Mouse (Mus musculus) NIH3T3 (cell line): Measurements from ENCODE around the gene Eftud2.
A peak's percentile ranks its signal among the peaks of the same experiment; 100 is the strongest.

ENCODE experiments used
- DNase-seq: peaks from one replicate; pipeline ENCODE4 v3.0.0-alpha.2; 2012; ENCODE audit warnings: low read depth

Eftud2 gene

GRCm38 (mm10) chr11:102879558-102879957, 1.2 kb downstream of the Eftud2 start:
- DNase-seq = no peak

DNA sequence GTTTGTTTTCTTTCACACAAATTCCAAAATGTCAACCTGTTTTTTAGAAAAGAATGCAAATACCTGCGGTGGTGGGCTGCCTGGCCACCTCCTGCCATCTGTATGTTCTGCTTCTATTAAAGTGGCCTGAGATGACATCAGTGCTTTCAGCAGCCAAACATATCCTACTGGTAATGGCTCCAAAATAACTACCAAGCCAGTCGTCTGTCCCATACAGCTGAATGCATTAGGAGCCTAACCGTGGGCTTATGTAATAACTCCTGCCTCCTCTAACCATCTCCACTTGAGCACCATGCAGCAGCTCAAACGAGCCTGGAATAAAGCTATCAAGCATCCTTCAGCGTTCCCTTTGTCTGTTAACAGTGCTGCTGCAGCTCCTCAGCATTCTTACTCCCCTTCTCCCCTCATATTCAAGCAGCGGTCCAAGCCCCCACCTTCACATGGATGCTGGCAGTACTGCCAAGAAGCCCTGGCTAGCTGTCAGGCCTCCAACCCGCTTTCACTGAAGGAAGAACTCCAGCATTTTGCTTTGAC, 5.9 kb downstream of the Eftud2 start:
- DNase-seq = no peak

- peak; percentile 93 for DNase-seq
Measured at GRCm38 (mm10) chr11:102864272-102864671, 16.5 kb downstream of the Eftud2 start.

GRCm38 (mm10) chr11:102859933-102860332, 20.9 kb downstream of the Eftud2 start:
- DNase-seq = no peak

GRCm38 (mm10) chr11:102858951-102859350, 21.8 kb downstream of the Eftud2 start:
- no peak for DNase-seq

DNA sequence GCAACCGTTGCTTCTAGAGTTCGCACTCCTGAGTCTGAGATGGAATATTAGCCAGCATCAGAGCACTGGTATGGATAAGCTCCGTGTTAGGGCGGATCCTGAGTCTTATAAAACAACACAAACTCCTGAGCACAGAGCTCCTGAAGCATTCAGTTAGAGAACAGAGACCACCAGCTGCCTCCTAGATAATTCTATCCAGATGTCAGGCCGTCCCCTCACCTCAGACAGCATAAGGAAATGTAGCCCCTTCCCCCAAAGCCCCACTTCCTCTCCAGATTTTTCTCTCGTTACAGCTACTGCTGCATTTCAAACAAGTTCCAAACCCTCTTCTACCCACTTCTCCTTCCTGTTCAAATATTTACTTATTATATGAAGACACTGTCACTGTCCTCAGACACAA, 24.8 kb downstream of the Eftud2 start:
- no peak for DNase-seq

- peak; percentile 36 for DNase-seq
Measured at GRCm38 (mm10) chr11:102853760-102854159, 27.0 kb downstream of the Eftud2 start.

- DNase-seq = peak; percentile 80
Measured at GRCm38 (mm10) chr11:102851883-102852282, 28.9 kb downstream of the Eftud2 start.

DNA sequence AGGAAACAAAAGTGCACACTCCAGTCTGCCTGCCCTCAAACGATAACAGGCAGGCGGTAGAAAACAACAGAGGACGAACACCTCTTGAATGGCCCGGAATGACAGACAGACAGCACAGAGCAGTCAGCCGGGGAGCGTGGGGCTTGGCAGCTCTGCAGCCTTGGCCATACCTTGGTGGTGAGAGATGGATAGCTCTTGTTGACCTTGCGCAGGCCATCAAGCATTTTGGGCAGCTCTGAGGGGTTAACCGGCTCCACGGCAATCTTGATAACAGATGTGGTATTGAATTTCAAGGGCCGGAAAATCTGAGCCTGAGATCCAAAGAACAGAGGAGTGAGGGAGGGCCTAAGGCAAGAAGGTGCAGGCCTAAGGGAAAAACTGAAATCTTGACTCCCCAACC, 34.9 kb downstream of the Eftud2 start:
- no peak for DNase-seq

- no peak for DNase-seq
Measured at GRCm38 (mm10) chr11:102838616-102839150, 42.1 kb downstream of the Eftud2 start.

- DNase-seq = no peak
Measured at GRCm38 (mm10) chr11:102838126-102838525, 42.7 kb downstream of the Eftud2 start.

GRCm38 (mm10) chr11:102837385-102837784, 43.4 kb downstream of the Eftud2 start:
- DNase-seq = no peak

DNA sequence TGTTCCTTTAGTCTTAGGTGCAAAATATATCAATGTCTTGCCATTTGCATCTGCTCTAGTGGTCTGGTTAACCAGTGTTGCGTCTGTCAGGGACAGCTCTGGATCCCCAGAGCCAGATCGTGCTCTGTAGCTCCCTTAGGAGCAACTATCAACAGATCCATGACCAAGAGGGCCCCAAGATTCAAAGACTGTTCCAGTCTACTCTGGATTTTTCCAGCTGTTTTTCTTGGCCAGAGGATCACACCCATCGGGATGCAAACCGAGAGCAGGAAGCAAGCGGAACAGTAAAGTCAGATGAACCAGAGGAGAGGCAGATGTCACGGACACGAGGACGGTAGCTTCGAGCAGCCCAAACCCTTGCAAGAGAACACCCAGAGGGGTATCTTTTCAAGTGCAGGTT, 44.6 kb downstream of the Eftud2 start:
- DNase-seq = no peak

- DNase-seq = no peak
Measured at GRCm38 (mm10) chr11:102835549-102835948, 45.2 kb downstream of the Eftud2 start, which contains the start of gene Higd1b. Gene Higd1b, plus strand, starts transcription at chr11:102835849.

DNA sequence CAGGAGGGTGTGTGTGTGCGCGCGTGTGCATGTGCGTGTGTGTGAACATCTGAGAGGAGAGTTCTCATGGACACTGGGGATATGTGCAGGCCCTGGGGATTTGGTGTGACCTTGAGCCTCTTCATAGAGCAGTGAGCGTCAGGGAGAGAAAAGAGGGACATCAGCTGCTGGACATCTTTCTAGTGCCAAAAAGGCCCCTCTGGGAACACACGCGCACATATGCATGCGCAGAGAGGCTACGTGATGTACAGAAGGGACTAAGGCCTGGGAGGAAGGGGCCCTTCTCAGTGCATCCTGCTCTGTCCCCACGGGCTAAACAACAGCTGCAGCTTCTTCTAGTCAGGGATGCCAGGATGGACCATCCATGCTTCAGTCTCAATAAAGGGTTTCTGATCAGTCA, 46.6 kb downstream of the Eftud2 start:
- DNase-seq = no peak

GRCm38 (mm10) chr11:102832700-102833297, 48.0 kb downstream of the Eftud2 start:
- no peak for DNase-seq

DNA sequence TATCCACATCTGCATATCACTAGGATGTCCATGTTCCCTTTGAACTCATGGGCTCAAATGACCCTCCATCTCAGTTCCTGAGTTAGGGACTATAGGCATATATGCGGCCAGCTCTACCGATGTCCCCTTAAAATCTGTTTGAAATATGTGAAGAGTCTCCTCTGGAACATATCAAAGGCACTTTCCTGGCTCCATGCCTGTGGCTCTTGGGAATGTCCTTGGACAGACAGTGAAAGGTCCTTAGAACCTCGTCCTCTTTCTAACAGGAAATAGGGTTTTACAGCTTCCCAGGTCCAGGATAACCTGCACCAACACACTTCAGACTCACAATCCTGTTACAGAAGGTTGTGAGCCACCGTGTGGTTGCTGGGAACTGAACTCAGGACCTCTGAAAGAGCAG, 50.5 kb downstream of the Eftud2 start:
- DNase-seq = no peak

GRCm38 (mm10) chr11:102827097-102827496, 53.7 kb downstream of the Eftud2 start:
- DNase-seq = no peak

- DNase-seq = no peak
Measured at GRCm38 (mm10) chr11:102826476-102826875, 54.3 kb downstream of the Eftud2 start.

GRCm38 (mm10) chr11:102821231-102821630, 59.6 kb downstream of the Eftud2 start:
- no peak for DNase-seq

DNA sequence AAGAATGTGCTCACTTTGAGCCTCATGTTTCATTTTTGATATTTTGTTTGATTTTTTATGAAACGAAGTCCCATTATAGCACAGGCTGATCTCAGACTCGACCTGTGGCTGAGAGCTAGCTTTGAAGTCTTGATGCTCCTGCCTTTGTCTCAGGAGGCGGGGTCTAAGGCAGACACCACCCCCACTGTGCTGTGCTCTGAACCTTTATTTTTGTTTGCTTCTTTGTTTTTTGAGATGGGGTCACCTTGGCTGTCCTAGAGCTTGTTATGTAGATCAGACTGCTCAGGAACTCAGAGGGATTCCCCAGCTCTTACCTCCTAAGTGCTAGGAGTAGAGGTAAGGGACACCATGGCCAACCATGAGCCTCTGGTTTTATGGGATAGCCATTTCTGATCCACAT, 60.4 kb downstream of the Eftud2 start:
- no peak for DNase-seq

GRCm38 (mm10) chr11:102819783-102820385, 60.9 kb downstream of the Eftud2 start:
- no peak for DNase-seq

DNA sequence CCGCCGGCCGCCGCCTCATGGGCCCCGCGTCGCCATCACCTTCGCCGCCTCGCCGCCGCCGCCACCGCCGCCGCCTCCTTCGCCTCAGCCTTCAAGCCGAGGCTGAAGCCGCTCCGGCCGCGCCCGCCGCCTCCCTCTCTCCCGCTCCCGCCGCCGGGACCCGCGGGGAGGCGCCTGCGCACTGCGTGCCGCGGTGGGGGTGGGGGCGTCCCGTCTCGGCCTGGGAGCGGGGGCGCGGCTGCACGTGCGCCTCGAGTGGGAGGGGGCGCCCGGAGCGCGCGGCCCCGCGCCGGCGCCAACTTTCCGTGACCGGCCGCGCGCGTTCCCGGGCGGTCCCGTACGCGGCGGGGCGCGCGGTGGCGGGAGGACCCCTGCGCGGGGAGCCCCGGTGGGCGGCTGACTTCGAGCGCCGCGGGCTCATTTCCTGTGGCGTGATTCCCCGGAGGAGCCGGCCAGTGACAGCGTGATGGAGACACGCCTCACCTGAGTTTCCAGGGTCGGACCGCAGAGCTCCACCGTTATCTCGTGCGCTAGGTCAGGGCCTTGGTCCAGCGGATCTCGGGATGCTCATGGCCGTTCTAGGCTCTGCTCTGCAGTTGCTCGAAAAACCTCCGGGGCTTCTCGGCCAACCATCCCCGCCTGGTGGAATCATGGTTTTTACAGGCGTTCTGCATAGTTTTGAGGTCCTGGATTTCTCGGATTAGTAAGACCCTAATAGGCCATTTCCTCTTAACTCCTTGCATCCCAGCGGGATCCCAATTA, 61.6 kb downstream of the Eftud2 start, which contains the start of gene Gjc1:
Gjc1 (minus strand) TSS at position 680 of the 762 bp plus-strand sequence.
- peak; percentile 86 for DNase-seq
